Mouse (Mus musculus) megakaryocyte, embryonic 14.5 days (primary cell): ENCODE measurements around the gene Gm20716. TPM values are rescaled to one million over a fixed set of nuclear protein-coding genes. Genes with fewer than 3 reads are reported as not detected.

Experiments used
- H3K27me3 ChIP-seq: replicated peaks from 2 replicates; pipeline ENCODE3; 2012; ENCODE audit warnings: inconsistent platforms
- H3K36me3 ChIP-seq: replicated peaks from 2 replicates; pipeline ENCODE3; 2012; ENCODE audit warnings: low read length, inconsistent platforms, mixed read lengths
- H3K4me1 ChIP-seq: 2 replicates; pipeline ENCODE4 v1.6.1; 2012; ENCODE audit warnings: inconsistent platforms
- H3K4me3 ChIP-seq: replicated peaks from 2 replicates; pipeline ENCODE3; 2012; ENCODE audit warnings: moderate library complexity, mild to moderate bottlenecking, inconsistent platforms
- H3K9me3 ChIP-seq: 2 replicates; pipeline ENCODE4 v1.6.1; 2012; ENCODE audit warnings: inconsistent platforms
- FLI1 ChIP-seq: IDR thresholded peaks from 2 replicates; pipeline ENCODE4 v1.6.1; 2012; ENCODE audit warnings: low read length, inconsistent platforms, mixed read lengths
- GATA1 ChIP-seq: IDR thresholded peaks from 3 replicates; pipeline ENCODE4 v1.6.1; 2012; ENCODE audit warnings: mixed read lengths, low read length, inconsistent platforms, borderline replicate concordance
- polyA plus RNA-seq: library from polyadenylated mRNA; stranded (reverse); fragments of >175 nt; gene quantifications from 2 replicates; pipeline ENCODE4 v1.2.3, GENCODE M21; 2012; ENCODE audit warnings: low replicate concordance; ENCODE audit not compliant: insufficient read depth

The Gm20716 gene
- polyA plus RNA-seq, 1 experiment, result not detected

GRCm38 (mm10) chr2:168154090-168154881 lies 75.9 kb downstream of the Gm20716 start:
- Histone ChIP-seq H3K4me1 (peaks cover 49% of the 10 kb centered on the region), H3K4me3 (peak overlapping the region; percentile 90)
- TF ChIP-seq FLI1, result no peak
- no peak for TF ChIP-seq GATA1

GRCm38 (mm10) chr2:168149241-168149640 lies 80.9 kb downstream of the Gm20716 start:
- peaks cover 32% of the 10 kb centered on the region for H3K27me3 ChIP-seq

More at GRCm38 (mm10) chr2:168154090-168154881, 75.9 kb downstream of the Gm20716 start:
- Histone ChIP-seq H3K9me3 (no peaks in the 10 kb centered on the region), H3K27me3 (peaks cover 37% of the 10 kb centered on the region), H3K36me3 (no peaks in the 10 kb centered on the region)

GRCm38 (mm10) chr2:168147722-168148432 lies 82.3 kb downstream of the Gm20716 start:
- no peaks in the 10 kb centered on the region for H3K36me3 ChIP-seq

More at GRCm38 (mm10) chr2:168149241-168149640, 80.9 kb downstream of the Gm20716 start:
- Histone ChIP-seq H3K36me3 (no peaks in the 10 kb centered on the region), H3K9me3 (no peaks in the 10 kb centered on the region), H3K4me3 (no peak overlapping the region), H3K4me1 (peaks cover 16% of the 10 kb centered on the region)
- TF ChIP-seq FLI1 (no peak), GATA1 (no peak)

GRCm38 (mm10) chr2:168145437-168145836 lies 84.7 kb downstream of the Gm20716 start:
- Histone ChIP-seq H3K9me3 (no peaks in the 10 kb centered on the region), H3K4me3 (no peak overlapping the region), H3K4me1 (no peaks in the 10 kb centered on the region; the same call in none of the 2 replicates), H3K27me3 (peaks cover 35% of the 10 kb centered on the region), H3K36me3 (no peaks in the 10 kb centered on the region)
- TF ChIP-seq GATA1, result no peak
- no peak for TF ChIP-seq FLI1

More at GRCm38 (mm10) chr2:168147722-168148432, 82.3 kb downstream of the Gm20716 start:
- Histone ChIP-seq H3K4me3 (no peak overlapping the region), H3K9me3 (no peaks in the 10 kb centered on the region), H3K27me3 (peaks cover 38% of the 10 kb centered on the region), H3K4me1 (peaks cover 4% of the 10 kb centered on the region)
- TF ChIP-seq FLI1, result no peak
- no peak for TF ChIP-seq GATA1

GRCm38 (mm10) chr2:168143794-168144193 lies 86.4 kb downstream of the Gm20716 start:
- no peak for TF ChIP-seq FLI1
- TF ChIP-seq GATA1, result no peak

DNA sequence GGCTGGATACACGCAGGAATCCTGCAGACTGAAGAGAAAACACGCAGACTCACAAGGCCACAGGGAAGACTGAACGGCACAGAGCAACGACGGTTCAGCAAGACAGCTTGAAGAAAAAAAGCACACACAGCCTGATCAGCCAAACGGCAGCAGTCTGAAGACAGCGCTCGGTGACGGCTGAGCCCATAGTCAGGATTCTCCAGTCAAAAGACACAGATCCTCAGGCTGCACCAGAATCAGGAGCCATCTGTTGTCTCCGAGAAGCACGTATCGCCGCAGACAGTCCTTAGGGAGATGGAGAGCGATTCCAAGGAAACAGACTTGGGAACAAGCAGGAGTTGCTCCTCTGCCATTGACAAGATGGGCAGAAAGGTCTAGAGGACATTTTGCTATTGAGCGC lies 93.0 kb downstream of the Gm20716 start:
- peaks cover 3% of the 10 kb centered on the region; the same call in 1 of the 2 replicates for H3K4me1 ChIP-seq
- H3K4me3 ChIP-seq, result no peak overlapping the region
- H3K9me3 ChIP-seq, result peaks cover 6% of the 10 kb centered on the region; the same call in 1 of the 2 replicates
- no peaks in the 10 kb centered on the region for H3K36me3 ChIP-seq
- H3K27me3 ChIP-seq, result peaks cover 58% of the 10 kb centered on the region
- TF ChIP-seq FLI1 (no peak), GATA1 (no peak)

More at GRCm38 (mm10) chr2:168143794-168144193, 86.4 kb downstream of the Gm20716 start:
- Histone ChIP-seq H3K36me3 (no peaks in the 10 kb centered on the region), H3K9me3 (peaks cover 3% of the 10 kb centered on the region; the same call in 1 of the 2 replicates), H3K4me3 (no peak overlapping the region), H3K27me3 (peaks cover 28% of the 10 kb centered on the region), H3K4me1 (no peaks in the 10 kb centered on the region; the same call in 1 of the 2 replicates)

Other genes with a start within 250 kb of the Gm20716 start
- 123 and 438 TPM in 2 replicates for gene Ripor3, start 219.7 kb downstream of the Gm20716 start, polyA plus RNA-seq
- gene Pard6b, start 149.4 kb downstream of the Gm20716 start, polyA plus RNA-seq, result 1.4 and 1.8 TPM in 2 replicates
- gene Adnp, start 23.3 kb downstream of the Gm20716 start, polyA plus RNA-seq, result 9.5 and 14.3 TPM in 2 replicates
- gene Dpm1, start 227 bp upstream of the Gm20716 start, polyA plus RNA-seq, result 34.7 and 155 TPM in 2 replicates
- 10.5 and 36.4 TPM in 2 replicates for gene Mocs3, start 258 bp upstream of the Gm20716 start, polyA plus RNA-seq
- 0.03 TPM in 1 of 2 replicates, not detected in the other for gene Kcng1, start 51.4 kb upstream of the Gm20716 start, polyA plus RNA-seq